Mouse (Mus musculus) heart, embryonic 11.5 days (tissue): Measurements from ENCODE around the gene Rbp3. TPM values are rescaled to one million over a fixed set of nuclear protein-coding genes. Genes with fewer than 3 reads are reported as not detected.

Experiments
- ATAC-seq: fragments of 200-750 bp; cut with Nextera tagmentation; replicated peaks from 2 replicates; pipeline ENCODE4 v1.8.0; 2017; ENCODE audit warnings: moderate library complexity; ENCODE audit not compliant: insufficient number of reproducible peaks, low FRiP score, low TSS enrichment
- H3K27ac ChIP-seq: fragments of 300-500 bp; sonication (generic); 2 replicates; pipeline ENCODE4 v1.5.1; 2014; ENCODE audit warnings: mild to moderate bottlenecking, low read depth, low read length
- H3K27me3 ChIP-seq: fragments of 300-500 bp; sonication (generic); 2 replicates; pipeline ENCODE4 v1.6.1; 2014; ENCODE audit warnings: mild to moderate bottlenecking, low read length, mixed read lengths; ENCODE audit not compliant: control insufficient read depth, insufficient read depth
- H3K36me3 ChIP-seq: fragments of 300-500 bp; sonication (generic); 2 replicates; pipeline ENCODE4 v1.6.1; 2014; ENCODE audit warnings: mild to moderate bottlenecking, low read length, moderate library complexity, mixed read lengths; ENCODE audit not compliant: control insufficient read depth, insufficient read depth
- H3K4me1 ChIP-seq: fragments of 300-500 bp; sonication (generic); 2 replicates; pipeline ENCODE4 v1.6.1; 2014; ENCODE audit warnings: low read length; ENCODE audit not compliant: control insufficient read depth, insufficient read depth
- H3K4me2 ChIP-seq: fragments of 300-500 bp; sonication (generic); 2 replicates; pipeline ENCODE4 v1.6.1; 2014; ENCODE audit warnings: mild to moderate bottlenecking, moderate library complexity
- H3K4me3 ChIP-seq: fragments of 300-500 bp; sonication (generic); 2 replicates; pipeline ENCODE4 v1.5.1; 2014; ENCODE audit warnings: low read depth, low read length
- H3K9ac ChIP-seq: fragments of 300-500 bp; sonication (generic); 2 replicates; pipeline ENCODE4 v1.6.1; 2014; ENCODE audit warnings: mild to moderate bottlenecking, low read depth, low read length, moderate library complexity
- H3K9me3 ChIP-seq: fragments of 300-500 bp; sonication (generic); replicated peaks from 2 replicates; pipeline ENCODE4 v1.6.1; 2016; ENCODE audit warnings: low read length; ENCODE audit not compliant: control insufficient read depth
- WGBS: fragments of 180-500 bp; shearing (Covaris S2); extraction: QIAGEN DNeasy Blood & Tissue Kit; methylation state at CpG from one replicate; pipeline ENCODE4 v1.1.7; 2014; ENCODE audit not compliant: insufficient replicate concordance; 5-methylcytosine and 5-hydroxymethylcytosine counted together
- polyA plus RNA-seq: library from polyadenylated mRNA; unstranded; fragments of >200 nt; fragmentation: Nextera tagmentation; extraction: Ambion mirVana; gene quantifications from 2 replicates; pipeline ENCODE4 v1.2.1, GENCODE M21; 2014

Rbp3 gene
- polyA plus RNA-seq = 0.03 and 0.24 TPM in 2 replicates

GRCm38 (mm10) chr14:33953761-33954160 lies at the start of gene Rbp3:
Gene Rbp3, plus strand, starts transcription at chr14:33954003.
- H3K4me3 ChIP-seq = no peak within 1 kb of the TSS
- peaks cover 3% of the 10 kb centered on the region; the same call in 1 of the 2 replicates for H3K27me3 ChIP-seq
- 82% methylated on average over 5 of the region's 5 CpGs for WGBS
- no peak for ATAC-seq
- no peak within 1 kb of the TSS for H3K27ac ChIP-seq
- no peaks in the 10 kb centered on the region for H3K9me3 ChIP-seq
- H3K4me2 ChIP-seq = no peak within 1 kb of the TSS
- H3K9ac ChIP-seq = no peak within 1 kb of the TSS
- H3K36me3 ChIP-seq = no peaks in the 10 kb centered on the region
- peaks cover 4% of the 10 kb centered on the region for H3K4me1 ChIP-seq

DNA sequence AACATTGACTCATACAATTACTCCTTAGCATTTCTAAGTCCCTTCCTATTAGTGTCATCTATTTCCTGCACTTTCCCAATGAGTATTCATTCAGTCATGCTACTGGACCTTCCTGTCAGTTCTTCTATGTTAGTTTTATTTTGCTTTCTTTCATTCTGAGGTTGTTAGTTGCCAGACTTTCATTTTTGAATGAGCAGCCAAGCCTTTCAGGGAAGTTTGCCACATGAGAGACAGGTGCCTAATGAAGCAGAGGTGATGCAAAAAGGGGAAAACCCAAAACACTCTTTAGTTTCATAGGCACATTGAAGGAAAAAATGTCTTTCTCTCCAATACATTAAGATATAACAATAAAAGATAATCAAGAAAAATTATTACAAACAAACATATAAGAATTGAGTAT lies 49.0 kb upstream of the Rbp3 start:
- Histone ChIP-seq H3K36me3 (no peaks in the 10 kb centered on the region), H3K27me3 (no peaks in the 10 kb centered on the region), H3K27ac (no peak overlapping the region), H3K4me2 (no peak overlapping the region), H3K4me3 (no peak overlapping the region), H3K9ac (no peak overlapping the region), H3K4me1 (no peaks in the 10 kb centered on the region), H3K9me3 (no peaks in the 10 kb centered on the region)
- ATAC-seq = no peak

- H3K9ac ChIP-seq = no peak overlapping the region
- no peak overlapping the region for H3K27ac ChIP-seq
- no peak for ATAC-seq
- H3K27me3 ChIP-seq = peaks cover 13% of the 10 kb centered on the region
- no peaks in the 10 kb centered on the region for H3K4me1 ChIP-seq
- H3K36me3 ChIP-seq = no peaks in the 10 kb centered on the region
- no peak overlapping the region for H3K4me3 ChIP-seq
- H3K9me3 ChIP-seq = no peaks in the 10 kb centered on the region
- WGBS = 29% methylated on average over 3 of the region's 3 CpGs
- H3K4me2 ChIP-seq = no peak overlapping the region
These were observed 40.1 kb upstream of the Rbp3 start for GRCm38 (mm10) chr14:33913727-33914126.

DNA sequence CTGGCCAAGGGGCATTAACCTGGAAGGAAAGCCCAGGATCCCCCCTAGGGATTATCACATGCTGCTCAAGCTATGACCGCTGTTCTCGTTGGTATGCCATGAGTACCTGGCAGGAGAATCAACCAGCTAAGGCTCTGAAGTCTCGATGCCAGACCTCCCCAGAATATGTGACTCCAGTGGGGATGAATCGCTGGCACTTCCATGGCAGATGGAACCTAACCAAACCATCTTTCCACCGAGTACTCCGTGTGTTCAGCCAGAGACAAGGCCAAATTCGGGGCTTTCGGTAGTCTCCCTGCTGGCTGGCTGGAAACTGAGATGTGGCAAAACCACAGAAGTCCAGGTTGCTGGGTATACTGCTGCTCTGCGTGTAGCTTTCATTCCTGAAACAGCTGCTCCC lies 39.6 kb upstream of the Rbp3 start:
- no peak overlapping the region for H3K4me3 ChIP-seq
- H3K36me3 ChIP-seq = no peaks in the 10 kb centered on the region
- 80% methylated on average over 9 of the region's 9 CpGs for WGBS
- H3K27me3 ChIP-seq = peaks cover 16% of the 10 kb centered on the region
- ATAC-seq = no peak
- H3K9me3 ChIP-seq = no peaks in the 10 kb centered on the region
- H3K4me1 ChIP-seq = no peaks in the 10 kb centered on the region
- no peak overlapping the region for H3K27ac ChIP-seq
- H3K4me2 ChIP-seq = no peak overlapping the region
- no peak overlapping the region for H3K9ac ChIP-seq

DNA sequence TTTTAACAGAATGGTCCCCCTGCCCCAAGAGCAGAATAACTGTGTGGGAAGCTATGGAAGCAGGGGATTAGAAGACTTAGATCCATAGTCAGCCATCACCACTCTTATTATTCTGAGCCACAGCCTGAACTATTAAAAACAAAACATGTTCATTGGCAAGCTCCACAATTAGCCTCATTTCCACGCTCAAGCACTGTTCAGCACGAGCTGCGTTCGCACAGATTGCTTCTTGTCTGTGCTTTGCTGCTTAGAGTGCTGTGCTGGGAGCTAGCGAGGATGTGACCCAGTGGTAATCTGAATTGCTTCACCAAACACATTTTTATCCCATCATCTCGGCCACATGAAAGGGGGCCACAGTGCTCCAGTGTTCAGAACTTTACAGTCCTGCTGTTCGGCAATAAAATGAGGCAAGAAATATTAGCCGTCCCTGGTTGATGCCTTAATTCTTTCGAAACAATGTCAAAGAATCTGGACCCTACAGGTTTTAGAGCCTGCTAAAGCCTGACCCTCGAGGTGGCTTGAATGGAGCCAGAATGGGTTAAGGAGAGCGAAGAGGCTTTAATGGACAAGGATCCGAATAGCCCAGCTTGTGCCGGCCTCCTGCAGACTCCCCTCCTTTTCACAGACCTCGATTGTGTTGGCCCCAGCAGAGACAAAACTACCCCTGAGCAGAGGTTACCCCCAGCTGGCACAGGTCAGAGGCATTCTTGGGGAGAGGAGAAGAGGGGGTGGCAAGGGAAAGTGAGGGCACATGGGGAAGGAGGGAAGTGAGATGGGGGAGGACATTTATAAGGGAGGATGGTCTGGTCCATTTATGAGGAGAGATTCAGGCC lies 32.9 kb upstream of the Rbp3 start:
- Histone ChIP-seq H3K4me2 (no peak overlapping the region), H3K9me3 (no peaks in the 10 kb centered on the region), H3K36me3 (no peaks in the 10 kb centered on the region), H3K27me3 (peaks cover 66% of the 10 kb centered on the region), H3K4me3 (no peak overlapping the region), H3K4me1 (0 out of 2 replicates have a peak, but pooled peaks cover 3% of the 10 kb centered on the region), H3K9ac (no peak overlapping the region), H3K27ac (no peak overlapping the region)
- WGBS = 55% methylated on average over 14 of the region's 14 CpGs
- no peak for ATAC-seq

DNA sequence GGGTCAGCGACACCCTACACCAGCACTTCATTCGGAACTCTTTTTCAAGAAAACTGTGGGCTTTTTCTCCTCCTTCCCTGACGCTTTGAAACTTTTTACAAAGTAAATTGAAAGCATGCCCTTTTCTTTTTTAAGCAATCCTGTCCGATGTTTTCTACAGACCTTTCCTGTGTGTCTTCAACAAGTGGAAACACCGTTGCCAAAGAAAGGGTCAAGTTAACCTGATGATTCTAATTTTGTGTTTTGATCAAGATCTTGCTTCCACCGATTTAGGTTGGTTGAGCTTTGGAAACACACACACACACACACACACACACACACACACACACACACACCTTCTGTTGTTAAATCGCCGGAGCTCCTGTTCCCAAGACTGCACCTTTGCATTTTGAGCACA lies 31.0 kb upstream of the Rbp3 start:
- WGBS = 19% methylated on average over 8 of the region's 8 CpGs
- peak overlapping the region; percentile 99 for H3K4me2 ChIP-seq
- H3K27ac ChIP-seq = no peak overlapping the region
- H3K9me3 ChIP-seq = no peaks in the 10 kb centered on the region
- peak overlapping the region; percentile 60 for H3K4me3 ChIP-seq
- no peak for ATAC-seq
- peaks cover 78% of the 10 kb centered on the region for H3K27me3 ChIP-seq
- H3K4me1 ChIP-seq = 0 out of 2 replicates have a peak, but pooled peaks cover 3% of the 10 kb centered on the region
- no peaks in the 10 kb centered on the region for H3K36me3 ChIP-seq
- no peak overlapping the region for H3K9ac ChIP-seq

- no peak within 1 kb of the TSS for H3K27ac ChIP-seq
These were observed 30.4 kb upstream of the Rbp3 start, which contains the start of gene Gdf10 for GRCm38 (mm10) chr14:33923168-33924070. Gene Gdf10, plus strand, starts transcription at chr14:33923587.

GRCm38 (mm10) chr14:33931853-33932252 lies 21.9 kb upstream of the Rbp3 start:
- no peak overlapping the region for H3K9ac ChIP-seq
- no peak overlapping the region for H3K27ac ChIP-seq
- peaks cover 3% of the 10 kb centered on the region; the same call in 1 of the 2 replicates for H3K4me1 ChIP-seq
- H3K9me3 ChIP-seq = no peaks in the 10 kb centered on the region
- H3K36me3 ChIP-seq = no peaks in the 10 kb centered on the region
- H3K27me3 ChIP-seq = peaks cover 48% of the 10 kb centered on the region
- H3K4me3 ChIP-seq = 0 out of 2 replicates have a peak overlapping the region, but pooled peaks have one; percentile 3
- H3K4me2 ChIP-seq = no peak overlapping the region; the same call in 1 of the 2 replicates
- 35% methylated on average over 17 of the region's 17 CpGs for WGBS
- no peak for ATAC-seq

More at GRCm38 (mm10) chr14:33923168-33924070, 30.4 kb upstream of the Rbp3 start, which contains the start of gene Gdf10:
- peak within 1 kb of the TSS; percentile 99 for H3K4me2 ChIP-seq
- H3K4me1 ChIP-seq = 0 out of 2 replicates have a peak, but pooled peaks cover 3% of the 10 kb centered on the region
- ATAC-seq = peak; percentile 55
- H3K9ac ChIP-seq = peak within 1 kb of the TSS; percentile 52
- peaks cover 80% of the 10 kb centered on the region for H3K27me3 ChIP-seq
- peak within 1 kb of the TSS; percentile 60 for H3K4me3 ChIP-seq
- H3K9me3 ChIP-seq = no peaks in the 10 kb centered on the region
- 1% methylated on average over 59 of the region's 85 CpGs for WGBS
- H3K36me3 ChIP-seq = no peaks in the 10 kb centered on the region
